Mouse (Mus musculus) forebrain, embryonic 13.5 days (tissue): ENCODE measurements around the gene Chaf1a. TPM values are rescaled to one million over a fixed set of nuclear protein-coding genes. Genes with fewer than 3 reads are reported as not detected.

Experiments used
- ATAC-seq: fragments of 200-750 bp; cut with Nextera tagmentation; 2 replicates; pipeline ENCODE4 v1.8.0; 2017
- H3K27ac ChIP-seq: fragments of 300-500 bp; sonication (generic); 2 replicates; pipeline ENCODE4 v1.5.1; 2015; ENCODE audit warnings: inconsistent platforms, mild to moderate bottlenecking, moderate library complexity
- H3K27me3 ChIP-seq: fragments of 300-500 bp; sonication (generic); 2 replicates; pipeline ENCODE4 v1.6.1; 2015; ENCODE audit warnings: mild to moderate bottlenecking, inconsistent platforms
- H3K36me3 ChIP-seq: fragments of 300-500 bp; sonication (generic); 2 replicates; pipeline ENCODE4 v1.6.1; 2015; ENCODE audit warnings: mild to moderate bottlenecking, inconsistent platforms; ENCODE audit not compliant: poor library complexity, severe bottlenecking
- H3K4me1 ChIP-seq: fragments of 300-500 bp; sonication (generic); 2 replicates; pipeline ENCODE4 v1.6.1; 2015; ENCODE audit warnings: inconsistent platforms
- H3K4me2 ChIP-seq: fragments of 300-500 bp; sonication (generic); 2 replicates; pipeline ENCODE4 v1.6.1; 2015; ENCODE audit warnings: inconsistent platforms, mild to moderate bottlenecking, moderate library complexity
- H3K4me3 ChIP-seq: fragments of 300-500 bp; sonication (generic); 2 replicates; pipeline ENCODE4 v1.5.1; 2015; ENCODE audit warnings: mild to moderate bottlenecking, inconsistent platforms
- H3K9ac ChIP-seq: fragments of 300-500 bp; sonication (generic); 2 replicates; pipeline ENCODE4 v1.6.1; 2015; ENCODE audit warnings: mild to moderate bottlenecking, inconsistent platforms
- H3K9me3 ChIP-seq: fragments of 300-500 bp; sonication (generic); replicated peaks from 2 replicates; pipeline ENCODE4 v1.6.1; 2016; ENCODE audit warnings: inconsistent platforms
- WGBS: fragments of 180-500 bp; shearing (Covaris S2); methylation state at CpG from one replicate; pipeline ENCODE4 v1.1.7; 2015; 5-methylcytosine and 5-hydroxymethylcytosine counted together
- polyA plus RNA-seq: library from polyadenylated mRNA; unstranded; fragments of >200 nt; fragmentation: Nextera tagmentation; extraction: Ambion mirVana; gene quantifications from 2 replicates; pipeline ENCODE4 v1.2.1, GENCODE M21; 2015

Chaf1a gene
- polyA plus RNA-seq, 1 experiment from 2014 or later = 22.0 TPM

DNA sequence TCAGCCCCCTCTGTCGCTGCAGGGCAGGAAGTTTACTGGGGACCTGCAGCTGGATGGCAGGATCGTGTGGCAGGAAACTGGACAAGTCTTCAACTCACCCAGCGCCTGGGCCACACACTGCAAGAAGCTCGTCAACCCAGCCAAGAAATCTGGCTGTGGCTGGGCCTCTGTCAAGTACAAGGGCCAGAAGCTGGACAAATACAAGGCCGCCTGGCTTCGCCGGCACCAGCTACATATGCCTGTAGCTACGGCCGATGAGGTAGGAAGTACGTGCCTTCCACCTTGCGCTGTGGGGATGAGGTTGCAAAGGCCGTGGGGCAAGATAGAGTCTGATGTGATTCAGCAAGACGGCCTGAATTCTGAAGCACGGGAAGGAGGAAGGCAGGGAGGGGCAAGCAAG lies 30.0 kb upstream of the Chaf1a start:
- H3K4me3 ChIP-seq = peak overlapping the region; percentile 69
- 71% methylated on average over 14 of the region's 14 CpGs for WGBS
- no peak for ATAC-seq

DNA sequence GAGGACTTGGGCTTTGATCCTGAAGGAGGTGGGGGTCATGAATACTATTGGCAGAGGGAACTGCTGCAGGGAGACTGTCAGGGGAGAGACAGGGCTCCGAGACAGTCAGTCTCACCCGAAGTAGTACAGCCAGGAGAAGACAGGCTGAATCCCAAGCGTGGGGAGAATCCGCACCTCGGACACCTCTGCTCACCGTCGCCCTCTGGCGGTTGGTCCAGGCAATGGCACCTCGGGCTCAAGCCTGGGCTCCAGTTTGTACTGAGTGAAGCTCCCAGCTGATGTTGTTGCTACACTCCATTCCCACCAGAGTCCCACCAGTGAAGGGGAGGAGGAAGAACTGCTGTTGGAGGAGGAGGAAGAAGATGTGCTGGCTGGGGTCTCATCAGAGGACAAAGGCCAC lies 29.6 kb upstream of the Chaf1a start:
- Histone ChIP-seq H3K9ac (peak overlapping the region; percentile 77; the same call in 1 of the 2 replicates), H3K27me3 (no peaks in the 10 kb centered on the region), H3K4me1 (peaks cover 25% of the 10 kb centered on the region), H3K36me3 (peaks cover 45% of the 10 kb centered on the region), H3K4me3 (peak overlapping the region; percentile 69), H3K27ac (no peak overlapping the region), H3K9me3 (no peaks in the 10 kb centered on the region), H3K4me2 (peak overlapping the region; percentile 92)
- no peak for ATAC-seq
- 7% methylated on average over 9 of the region's 9 CpGs for WGBS

More for the DNA sequence above, 30.0 kb upstream of the Chaf1a start:
- Histone ChIP-seq H3K36me3 (peaks cover 41% of the 10 kb centered on the region), H3K27me3 (0 out of 2 replicates have a peak, but pooled peaks cover 3% of the 10 kb centered on the region), H3K4me2 (peak overlapping the region; percentile 92), H3K9ac (peak overlapping the region; percentile 77), H3K27ac (no peak overlapping the region), H3K9me3 (no peaks in the 10 kb centered on the region), H3K4me1 (peaks cover 25% of the 10 kb centered on the region)

DNA sequence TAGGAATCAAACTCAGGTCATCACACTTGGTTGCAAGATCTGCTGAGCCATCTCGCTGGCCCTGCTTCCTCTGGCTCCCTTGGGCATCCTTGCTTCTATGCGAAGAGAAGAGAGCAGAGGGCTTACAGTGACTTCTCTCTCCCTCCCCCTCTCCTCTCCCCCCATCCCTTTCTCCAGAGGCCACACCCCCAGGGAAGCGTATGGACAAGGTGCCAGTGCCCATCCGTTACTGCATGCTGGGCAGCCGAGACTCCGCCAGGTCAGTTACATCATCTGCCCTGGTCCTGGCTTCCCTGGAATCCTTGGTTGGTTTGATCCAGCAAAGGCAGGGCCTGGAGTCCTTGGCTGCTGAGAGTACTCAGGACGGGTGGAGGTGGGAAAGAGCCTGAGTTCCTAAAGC lies 28.8 kb upstream of the Chaf1a start:
- Histone ChIP-seq H3K4me3 (no peak overlapping the region), H3K9me3 (no peaks in the 10 kb centered on the region), H3K4me2 (peak overlapping the region; percentile 92; the same call in 1 of the 2 replicates), H3K9ac (peak overlapping the region; percentile 21; the same call in 1 of the 2 replicates), H3K4me1 (peaks cover 25% of the 10 kb centered on the region), H3K27me3 (no peaks in the 10 kb centered on the region), H3K27ac (no peak overlapping the region), H3K36me3 (peaks cover 53% of the 10 kb centered on the region)
- WGBS = 89% methylated on average over 7 of the region's 7 CpGs
- ATAC-seq = no peak

DNA sequence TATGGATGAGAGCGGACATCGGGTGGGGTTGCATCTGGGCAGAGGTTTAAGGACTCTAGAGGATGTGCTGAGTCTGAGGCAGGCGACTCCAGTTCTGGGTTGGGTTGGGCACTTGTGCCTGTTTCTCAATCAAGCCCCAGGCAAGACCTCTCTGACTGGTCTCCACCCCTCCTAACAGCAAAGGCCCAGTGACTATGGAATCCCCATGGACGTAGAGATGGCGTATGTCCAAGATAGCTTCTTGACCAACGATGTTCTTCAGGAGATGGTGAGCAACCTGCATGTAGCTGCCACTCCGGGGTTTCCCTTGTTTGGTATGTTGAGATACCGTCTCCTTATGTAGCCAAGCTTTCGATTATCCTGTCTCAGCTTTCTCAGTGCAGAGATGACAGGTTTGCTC lies 24.9 kb upstream of the Chaf1a start:
- H3K27me3 ChIP-seq = no peaks in the 10 kb centered on the region
- no peak overlapping the region for H3K4me2 ChIP-seq
- no peak overlapping the region for H3K27ac ChIP-seq
- peaks cover 92% of the 10 kb centered on the region for H3K36me3 ChIP-seq
- H3K4me1 ChIP-seq = peaks cover 14% of the 10 kb centered on the region
- no peaks in the 10 kb centered on the region for H3K9me3 ChIP-seq
- no peak for ATAC-seq
- no peak overlapping the region for H3K4me3 ChIP-seq
- 95% methylated on average over 9 of the region's 9 CpGs for WGBS
- no peak overlapping the region for H3K9ac ChIP-seq

DNA sequence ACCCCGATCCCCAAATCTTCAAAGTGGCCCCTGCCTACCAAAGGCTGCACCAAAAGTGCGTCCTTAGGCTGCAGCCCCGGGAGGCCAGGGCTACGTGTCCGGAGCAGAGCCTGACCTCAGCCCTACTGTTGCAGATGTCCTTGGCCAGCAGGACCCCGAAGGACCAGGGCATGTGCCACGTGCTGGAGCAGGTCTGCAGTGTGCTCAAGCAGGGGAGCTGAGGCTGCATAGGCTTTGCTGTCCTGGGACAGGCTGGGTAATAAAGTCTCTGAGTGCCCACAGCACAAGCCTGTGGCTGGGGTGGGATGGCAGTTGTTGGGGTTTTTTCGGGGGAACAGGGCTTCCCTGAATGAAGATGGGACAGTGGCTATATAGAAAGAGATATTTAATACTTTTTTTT lies 23.9 kb upstream of the Chaf1a start:
- Histone ChIP-seq H3K9ac (no peak overlapping the region), H3K4me3 (no peak overlapping the region), H3K27me3 (no peaks in the 10 kb centered on the region), H3K4me1 (peaks cover 4% of the 10 kb centered on the region; the same call in 1 of the 2 replicates), H3K36me3 (peaks cover 90% of the 10 kb centered on the region), H3K27ac (no peak overlapping the region), H3K9me3 (no peaks in the 10 kb centered on the region), H3K4me2 (no peak overlapping the region)
- ATAC-seq = no peak
- WGBS = 85% methylated on average over 8 of the region's 8 CpGs

DNA sequence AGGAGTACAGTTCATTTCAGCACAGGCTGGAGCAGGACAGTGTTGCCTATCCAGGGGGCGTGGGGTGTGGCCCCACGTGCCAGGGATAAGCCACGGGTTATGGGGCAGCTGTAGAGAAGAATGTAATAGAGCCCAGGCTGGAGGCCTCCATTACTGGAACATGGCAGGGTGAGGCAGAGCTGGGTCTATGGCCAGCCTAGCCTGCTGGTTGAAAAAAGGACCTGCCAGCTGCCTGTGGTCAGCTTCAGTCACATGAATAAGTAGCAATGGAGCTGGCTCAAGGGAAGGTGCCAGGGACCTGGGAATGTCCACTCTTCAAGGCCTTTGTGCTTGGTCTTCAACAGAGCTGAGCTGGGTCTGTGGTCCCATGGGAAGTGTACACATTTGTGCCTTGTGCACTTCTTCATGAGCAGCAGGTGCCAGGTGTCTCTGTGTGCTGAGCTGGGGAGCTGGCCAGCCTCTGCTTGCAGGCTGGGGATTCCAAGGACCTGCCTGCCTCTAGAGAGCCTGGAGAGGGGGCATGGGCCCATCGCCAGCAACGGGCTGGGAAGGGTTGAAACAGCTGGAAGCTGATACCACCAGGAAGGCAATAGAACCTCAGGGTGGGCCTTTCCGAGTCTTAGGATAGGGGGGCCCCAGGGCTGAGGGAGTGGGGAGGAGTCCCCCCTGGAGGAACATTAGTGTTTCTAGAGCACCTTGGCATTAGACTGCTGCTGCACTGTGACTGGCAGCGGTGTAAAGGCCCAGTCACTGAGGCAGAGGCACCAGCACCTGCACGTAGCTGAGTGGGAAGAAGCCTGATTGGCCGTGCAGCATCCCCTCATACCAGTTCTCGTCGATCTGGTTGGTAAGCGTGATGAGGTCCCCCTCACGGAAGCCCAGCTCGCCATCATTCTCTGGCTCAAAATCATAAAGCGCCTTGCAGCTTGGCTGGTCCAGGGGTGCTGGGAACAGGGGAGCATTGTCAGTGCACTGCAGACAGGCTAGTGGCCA lies 23.1 kb upstream of the Chaf1a start:
- H3K27ac ChIP-seq = no peak overlapping the region
- WGBS = 84% methylated on average over 15 of the region's 15 CpGs
- no peaks in the 10 kb centered on the region for H3K4me1 ChIP-seq
- H3K27me3 ChIP-seq = no peaks in the 10 kb centered on the region
- H3K36me3 ChIP-seq = peaks cover 83% of the 10 kb centered on the region
- H3K9me3 ChIP-seq = no peaks in the 10 kb centered on the region
- H3K4me3 ChIP-seq = no peak overlapping the region
- no peak for ATAC-seq
- no peak overlapping the region for H3K9ac ChIP-seq
- H3K4me2 ChIP-seq = no peak overlapping the region

DNA sequence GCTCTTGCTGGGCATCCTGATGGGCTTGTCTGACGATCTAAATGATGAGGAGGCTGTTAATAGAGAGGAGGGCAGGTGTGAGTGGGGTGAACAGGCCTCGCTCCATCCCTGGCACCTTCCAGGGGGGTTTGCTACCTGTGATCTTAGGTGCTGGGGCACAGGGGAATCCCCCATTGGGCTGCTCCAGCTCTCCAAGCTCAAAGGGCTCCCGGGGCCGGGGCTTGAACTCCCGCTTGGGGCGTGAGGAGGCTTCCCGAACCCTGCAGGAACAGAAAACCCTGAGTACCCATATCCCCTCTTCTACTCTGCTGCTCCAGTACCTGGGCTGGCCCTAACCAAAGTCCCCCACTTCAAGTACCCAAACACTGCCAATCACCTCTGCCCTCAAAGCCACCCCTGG lies 22.4 kb upstream of the Chaf1a start:
- peaks cover 78% of the 10 kb centered on the region for H3K36me3 ChIP-seq

DNA sequence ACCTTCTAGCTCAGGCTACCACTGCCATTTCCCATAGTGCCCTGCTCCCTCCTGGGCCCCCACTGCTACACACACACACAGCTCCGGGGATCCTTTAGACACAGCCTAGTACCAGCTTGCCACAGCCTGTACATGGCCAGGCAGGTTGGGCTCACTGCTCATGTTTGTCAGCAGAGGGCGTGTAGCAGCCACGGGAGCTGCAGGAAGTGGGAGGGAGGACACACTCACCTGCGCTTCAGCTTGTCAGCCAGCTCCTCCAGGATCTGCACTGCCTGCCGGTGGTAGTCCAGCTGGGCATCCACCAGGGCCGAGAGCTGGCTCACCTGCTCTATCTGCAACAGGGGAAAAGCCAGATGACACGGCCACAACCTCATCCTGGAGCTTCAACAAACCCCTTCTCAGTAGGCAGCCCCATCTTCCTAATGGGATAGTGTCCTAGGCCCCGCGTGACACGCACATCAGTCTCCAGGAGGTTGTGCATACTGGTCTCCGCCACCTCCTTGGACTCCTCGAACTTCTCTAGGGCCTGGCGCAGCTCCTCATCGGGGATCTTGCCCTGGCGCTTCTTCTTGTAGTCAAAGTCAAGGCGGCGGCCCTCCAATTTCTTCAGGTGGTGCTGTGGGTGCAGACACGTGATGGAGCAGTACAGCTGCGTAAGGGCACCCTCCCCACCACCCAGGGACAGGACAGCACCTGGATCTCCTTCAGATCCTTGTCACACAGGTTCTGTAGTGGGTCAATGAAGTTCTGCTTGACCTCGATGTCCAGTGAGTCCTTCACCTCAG lies 21.7 kb upstream of the Chaf1a start:
- no peaks in the 10 kb centered on the region for H3K27me3 ChIP-seq
- H3K9ac ChIP-seq = no peak overlapping the region
- no peak overlapping the region for H3K4me3 ChIP-seq
- H3K27ac ChIP-seq = 0 out of 2 replicates have a peak overlapping the region, but pooled peaks have one; percentile 10
- no peak overlapping the region for H3K4me2 ChIP-seq
- no peaks in the 10 kb centered on the region for H3K9me3 ChIP-seq
- peaks cover 6% of the 10 kb centered on the region; the same call in 1 of the 2 replicates for H3K4me1 ChIP-seq
- ATAC-seq = peak; percentile 23; the same call in 1 of the 2 replicates
- peaks cover 74% of the 10 kb centered on the region for H3K36me3 ChIP-seq
- WGBS = 72% methylated on average over 20 of the region's 20 CpGs

More for the DNA sequence above, 22.4 kb upstream of the Chaf1a start:
- Histone ChIP-seq H3K27ac (no peak overlapping the region), H3K9me3 (no peaks in the 10 kb centered on the region), H3K4me1 (peaks cover 5% of the 10 kb centered on the region; the same call in 1 of the 2 replicates), H3K4me3 (no peak overlapping the region), H3K27me3 (no peaks in the 10 kb centered on the region), H3K9ac (no peak overlapping the region), H3K4me2 (no peak overlapping the region)
- no peak for ATAC-seq
- 85% methylated on average over 7 of the region's 7 CpGs for WGBS

DNA sequence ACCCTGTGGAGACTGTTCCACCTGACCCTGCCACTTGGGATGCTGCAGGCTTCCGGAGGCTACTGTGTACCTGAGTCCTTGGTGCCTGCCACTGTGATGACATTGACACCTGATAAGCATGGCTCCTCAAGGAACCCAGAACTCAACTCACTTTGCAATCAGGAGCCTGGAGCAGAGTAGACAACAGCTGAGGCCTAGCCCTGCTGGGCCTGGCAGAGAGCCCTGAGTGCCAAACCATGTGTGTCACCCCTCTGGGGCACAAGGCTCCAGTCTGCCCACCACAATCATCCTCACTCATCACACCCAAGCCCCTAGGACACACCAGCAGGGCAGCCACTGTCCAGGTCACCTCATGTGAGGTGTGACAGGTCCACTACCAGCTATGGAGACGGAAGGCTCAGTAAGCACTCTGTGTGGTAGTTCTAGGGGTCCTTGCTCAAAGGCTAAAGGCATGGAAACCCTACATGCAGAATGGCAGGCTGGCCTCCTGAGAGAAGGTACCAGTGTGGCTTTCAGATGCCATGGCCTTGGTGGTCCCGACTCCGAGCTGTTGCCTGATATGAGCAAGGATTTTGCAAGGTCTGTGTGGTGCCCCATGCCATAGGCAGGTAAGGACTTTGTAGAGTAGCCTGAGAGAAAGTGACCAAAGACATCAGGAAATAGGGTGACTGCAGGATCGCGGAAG lies 19.7 kb upstream of the Chaf1a start:
- 0 out of 2 replicates have a peak overlapping the region, but pooled peaks have one; percentile 1 for H3K27ac ChIP-seq
- no peaks in the 10 kb centered on the region for H3K9me3 ChIP-seq
- no peak overlapping the region for H3K4me3 ChIP-seq
- H3K9ac ChIP-seq = no peak overlapping the region
- H3K4me2 ChIP-seq = no peak overlapping the region
- WGBS = over 99% methylated on average over 6 of the region's 6 CpGs
- ATAC-seq = no peak
- peaks cover 60% of the 10 kb centered on the region for H3K36me3 ChIP-seq
- H3K4me1 ChIP-seq = peaks cover 6% of the 10 kb centered on the region; the same call in 1 of the 2 replicates
- H3K27me3 ChIP-seq = no peaks in the 10 kb centered on the region

DNA sequence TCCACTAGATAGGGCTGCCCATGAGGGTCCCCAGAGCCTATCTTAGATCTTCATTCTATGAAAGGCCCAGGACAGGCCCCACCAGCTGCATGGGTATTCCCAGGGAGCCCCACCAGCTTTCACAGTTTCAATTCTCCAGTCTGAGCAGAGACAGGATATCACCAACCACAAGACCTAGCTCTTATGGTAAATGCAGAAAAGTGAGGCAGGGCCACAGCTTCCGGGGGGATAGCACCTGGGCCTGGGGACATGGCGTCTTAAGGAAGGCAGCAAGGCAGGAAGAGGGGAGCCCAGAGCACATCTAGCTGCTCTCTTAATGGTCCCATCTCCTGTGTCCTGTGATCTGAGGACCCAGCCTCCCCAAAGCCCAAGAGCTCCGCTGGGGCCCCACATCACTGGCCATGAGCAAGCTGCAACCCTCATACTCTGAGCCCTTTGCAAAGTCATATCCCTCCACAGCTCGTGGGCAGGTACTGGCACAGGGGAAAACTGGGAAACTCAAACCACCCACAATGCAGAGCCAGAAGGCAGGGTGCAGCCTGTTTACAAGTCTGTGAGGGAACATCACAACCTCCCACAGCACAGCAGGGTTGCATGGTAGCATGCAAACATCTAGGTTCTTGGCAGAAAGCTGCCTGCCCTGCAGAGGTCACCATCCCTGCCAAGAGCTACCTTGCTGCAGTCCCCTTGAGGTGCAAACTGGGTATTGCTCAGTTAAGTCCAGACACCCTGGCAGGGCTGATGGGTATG lies 18.9 kb upstream of the Chaf1a start:
- 83% methylated on average over 4 of the region's 4 CpGs for WGBS
- H3K36me3 ChIP-seq = peaks cover 52% of the 10 kb centered on the region

More for the DNA sequence above, 18.9 kb upstream of the Chaf1a start:
- Histone ChIP-seq H3K9ac (no peak overlapping the region; the same call in 1 of the 2 replicates), H3K4me3 (no peak overlapping the region), H3K9me3 (no peaks in the 10 kb centered on the region), H3K27ac (peak overlapping the region; percentile 35; the same call in 1 of the 2 replicates), H3K27me3 (no peaks in the 10 kb centered on the region), H3K4me1 (peaks cover 6% of the 10 kb centered on the region; the same call in 1 of the 2 replicates), H3K4me2 (no peak overlapping the region)
- no peak for ATAC-seq
